In genomic region chr7:118758369-118758768, GRCm38 (mm10) we compare ENCODE assay signal across 11 mouse cellular contexts.
"Had no signal": no experiment of that assay in that cellular context is flagged by ENCODE, and none has a peak within 500 bp of the region (broad histone marks: within the 10 kb centered on the region; RNA-seq: fewer than 3 reads in every experiment).

No protein-coding gene starts in this region.

- H3K4me2 ChIP-seq: limb, embryonic 13.5 days; liver, embryonic 12.5 days; midbrain, embryonic 13.5 days; neural tube, embryonic 12.5 days had no signal

- H3K4me1 ChIP-seq: limb, embryonic 13.5 days; midbrain, embryonic 13.5 days; neural tube, embryonic 12.5 days had no signal

- H3K27me3 ChIP-seq: limb, embryonic 13.5 days; liver, embryonic 12.5 days; midbrain, embryonic 13.5 days; neural tube, embryonic 12.5 days had no signal

- H3K27ac ChIP-seq: kidney, postnatal 0 days; layer of hippocampus, adult 2 months; limb, embryonic 13.5 days; midbrain, embryonic 13.5 days; neural tube, embryonic 12.5 days had no signal

- H3K4me3 ChIP-seq: layer of hippocampus, adult 2 months; limb, embryonic 13.5 days; liver, embryonic 12.5 days; midbrain, embryonic 13.5 days; neural tube, embryonic 12.5 days had no signal

- H3K9ac ChIP-seq: limb, embryonic 13.5 days; liver, embryonic 12.5 days; liver, postnatal 0 days; midbrain, embryonic 13.5 days; neural tube, embryonic 12.5 days had no signal

- H3K9me3 ChIP-seq: limb, embryonic 13.5 days; liver, embryonic 12.5 days; midbrain, embryonic 13.5 days; neural tube, embryonic 12.5 days had no signal

- DNase-seq: kidney, adult 8-10 months; kidney, postnatal 4 days; liver, postnatal 0 days; thymus, postnatal 36 days had no signal

- ATAC-seq: intestine, postnatal 0 days; liver, embryonic 12.5 days; liver, postnatal 0 days; midbrain, embryonic 13.5 days had no signal
